Mouse (Mus musculus) gastrocnemius, adult 8-10 months (tissue): ENCODE measurements around the gene Ccr8. TPM values are rescaled to one million over a fixed set of nuclear protein-coding genes. Genes with fewer than 3 reads are reported as not detected.
A peak's percentile ranks its signal among the peaks of the same experiment; 100 is the strongest.

Source experiments
- DNase-seq, 2 experiments: peaks; one replicate each; pipeline ENCODE4 v3.0.0; 2022; ENCODE audit warnings: low spot score in 2 of 2
- total RNA-seq, 4 experiments: library from RNA; stranded (reverse); gene quantifications; 2 replicates each; pipeline ENCODE4 v1.2.4; 2022

Ccr8 gene
- total RNA-seq, 4 experiments from 2014 or later, result not detected

GRCm38 (mm10) chr9:120132980-120133754 is 41.3 kb downstream of the Ccr8 start:
- no peak for DNase-seq

GRCm38 (mm10) chr9:120133755-120134475 is 42.0 kb downstream of the Ccr8 start:
- DNase-seq, result no peak

GRCm38 (mm10) chr9:120134529-120135160 is 42.7 kb downstream of the Ccr8 start:
- DNase-seq, result no peak

- no peak for DNase-seq
These were observed 43.5 kb downstream of the Ccr8 start for GRCm38 (mm10) chr9:120135454-120135853.

- DNase-seq, result peak in 1 of 2 experiments; percentile 28
These were observed 48.7 kb downstream of the Ccr8 start for GRCm38 (mm10) chr9:120140652-120141051.

- DNase-seq, result no peak
These were observed 52.6 kb downstream of the Ccr8 start for GRCm38 (mm10) chr9:120144474-120144873.

Other genes with a start within 250 kb of the Ccr8 start
- gene Wdr48, start 197.2 kb upstream of the Ccr8 start, total RNA-seq, result 10 to 100 TPM in 2 of 4 experiments, 1 to 10 TPM in 2; 9.1 to 10.6 (median 9.8) TPM
- gene Gorasp1, start 154.5 kb upstream of the Ccr8 start, total RNA-seq, result 10 to 100 TPM; 21.7 to 25.8 (median 24.7) TPM
- not detected for gene Ttc21a, start 154.5 kb upstream of the Ccr8 start, total RNA-seq
- 10 to 100 TPM in 1 of 4 experiments, 1 to 10 TPM in 3; 3.6 to 10.2 (median 5.9) TPM for gene Csrnp1, start 107.5 kb upstream of the Ccr8 start, total RNA-seq
- 100 to 1,000 TPM in 2 of 4 experiments, 10 to 100 TPM in 2; 68.7 to 171 (median 104) TPM for gene Xirp1, start 68.5 kb upstream of the Ccr8 start, total RNA-seq
- under 1 TPM in 2 of 4 experiments, not detected in 2; 0.11 to 0.24 TPM for gene Cx3cr1, start 22.2 kb upstream of the Ccr8 start, total RNA-seq
- 10 to 100 TPM in 2 of 4 experiments, 1 to 10 TPM in 2; 8.7 to 13.2 (median 9.8) TPM for gene Slc25a38, start 18.3 kb downstream of the Ccr8 start, total RNA-seq
- 100 to 1,000 TPM; 426 to 569 (median 499) TPM for gene Rpsa, start 35.6 kb downstream of the Ccr8 start, total RNA-seq
- gene Mobp, start 57.6 kb downstream of the Ccr8 start, total RNA-seq, result not detected
- 1 to 10 TPM in 2 of 4 experiments, under 1 TPM in 2; 0.63 to 2.1 (median 1.1) TPM for gene Myrip, start 209.4 kb downstream of the Ccr8 start, total RNA-seq